Comparison of ENCODE assay signal across 8 mouse cellular contexts in genomic region chr16:13447284-13448050, GRCm38 (mm10).
DNase-seq lines count a peak whose midpoint lies in the region; ATAC-seq and TF ChIP-seq lines count a peak whose summit lies in the region.

No protein-coding gene starts in this region.

- 0% methylated on average over 39 of the region's 43 CpGs for WGBS in cerebellum, adult 2 months
- WGBS in midbrain, embryonic 12.5 days: under 1% methylated on average over 43 of the region's 43 CpGs
- under 1% methylated on average over 38 of the region's 43 CpGs for WGBS in stomach, embryonic 15.5 days

- DNase-seq in cerebellum, adult 2 months: peak; percentile 41 to 55
- DNase-seq in cerebellum, adult 11 months: no peak
- DNase-seq in brain, adult 2 months (ENCODE audit: low read depth, low spot score): peak; percentile 81
- DNase-seq in frontal cortex, adult 2 months (ENCODE audit: extremely low spot score in 1 of 2, low spot score in 1 of 2): peak; percentile 48 to 79
- DNase-seq in heart, postnatal 4 days: peak; percentile 73
- peak; percentile 70 to 71 for DNase-seq in left cerebral cortex, postnatal 36 days (ENCODE audit: low spot score in 2 of 2)

- no peaks in the 10 kb centered on the region for H3K36me3 ChIP-seq in midbrain, embryonic 12.5 days
- no peaks in the 10 kb centered on the region for H3K36me3 ChIP-seq in stomach, embryonic 15.5 days

- peak overlapping the region; percentile 84 for H3K4me3 ChIP-seq in cerebellum, adult 2 months (replicated peaks; ENCODE audit: insufficient read depth, low read depth, low read length)
- peak overlapping the region; percentile 71 for H3K4me3 ChIP-seq in midbrain, embryonic 12.5 days
- peak overlapping the region; percentile 79 for H3K4me3 ChIP-seq in stomach, embryonic 15.5 days (replicated peaks)

- no peak for TF ChIP-seq POLR2A in cerebellum, adult 2 months (IDR thresholded peaks at IDR 0.05; ENCODE audit: borderline replicate concordance, insufficient read depth, low read length)

- H3K9ac ChIP-seq in midbrain, embryonic 12.5 days (replicated peaks): peak overlapping the region; percentile 78
- peak overlapping the region; percentile 44 for H3K9ac ChIP-seq in stomach, embryonic 15.5 days

- no peaks in the 10 kb centered on the region for H3K27me3 ChIP-seq in cerebellum, adult 2 months (ENCODE audit: control insufficient read depth, insufficient read depth, low read length)
- peaks cover 77% of the 10 kb centered on the region for H3K27me3 ChIP-seq in midbrain, embryonic 12.5 days
- no peaks in the 10 kb centered on the region for H3K27me3 ChIP-seq in stomach, embryonic 15.5 days (replicated peaks)

- peaks cover 5% of the 10 kb centered on the region; the same call in 1 of the 2 replicates for H3K4me1 ChIP-seq in cerebellum, adult 2 months (ENCODE audit: control insufficient read depth, insufficient read depth, low read length)
- H3K4me1 ChIP-seq in midbrain, embryonic 12.5 days: peaks cover 53% of the 10 kb centered on the region
- peaks cover 13% of the 10 kb centered on the region for H3K4me1 ChIP-seq in stomach, embryonic 15.5 days

- no peaks in the 10 kb centered on the region for H3K9me3 ChIP-seq in midbrain, embryonic 12.5 days
- H3K9me3 ChIP-seq in stomach, embryonic 15.5 days: no peaks in the 10 kb centered on the region

- no peak for TF ChIP-seq CTCF in cerebellum, adult 2 months (IDR thresholded peaks at IDR 0.05; ENCODE audit: borderline replicate concordance, insufficient read depth, low read depth, low read length)

- H3K27ac ChIP-seq in cerebellum, adult 2 months (ENCODE audit: insufficient read depth, low read length): no peak overlapping the region
- H3K27ac ChIP-seq in midbrain, embryonic 12.5 days (replicated peaks): no peak overlapping the region
- H3K27ac ChIP-seq in stomach, embryonic 15.5 days: peak overlapping the region; percentile 51; the same call in 1 of the 2 replicates

- ATAC-seq in midbrain, embryonic 12.5 days (ENCODE audit: low FRiP score, low read depth): peak; percentile 62
- ATAC-seq in stomach, embryonic 15.5 days (ENCODE audit: insufficient read depth, low FRiP score, low read depth): peak; percentile 68

- intact Hi-C loops in left cerebral cortex, postnatal 36 days (cut with DNase I): loop anchor here (2.0 kb wide), 1 partner anchor 165 kb away; no protein-coding TSS in a partner anchor

- peak overlapping the region; percentile 99 for H3K4me2 ChIP-seq in midbrain, embryonic 12.5 days (replicated peaks)
- peak overlapping the region; percentile 96 for H3K4me2 ChIP-seq in stomach, embryonic 15.5 days
